Mouse (Mus musculus) heart, embryonic 15.5 days (tissue): ENCODE results near the gene Il4i1. TPM values are rescaled to one million over a fixed set of nuclear protein-coding genes. Genes with fewer than 3 reads are reported as not detected.

Experiments
- ATAC-seq: fragments of 200-750 bp; cut with Nextera tagmentation; replicated peaks from 2 replicates; pipeline ENCODE4 v1.8.0; 2017; ENCODE audit warnings: low read depth, moderate TSS enrichment; ENCODE audit not compliant: insufficient number of reproducible peaks, insufficient read depth, low FRiP score
- H3K27ac ChIP-seq: fragments of 300-500 bp; sonication (generic); 2 replicates; pipeline ENCODE4 v1.5.1; 2015; ENCODE audit warnings: mild to moderate bottlenecking, inconsistent platforms
- H3K27me3 ChIP-seq: fragments of 300-500 bp; sonication (generic); 2 replicates; pipeline ENCODE4 v1.6.1; 2015; ENCODE audit warnings: inconsistent platforms
- H3K36me3 ChIP-seq: fragments of 300-500 bp; sonication (generic); 2 replicates; pipeline ENCODE4 v1.6.1; 2015; ENCODE audit warnings: mild to moderate bottlenecking, inconsistent platforms
- H3K4me1 ChIP-seq: fragments of 300-500 bp; sonication (generic); replicated peaks from 2 replicates; pipeline ENCODE4 v1.6.1; 2015; ENCODE audit warnings: inconsistent platforms
- H3K4me2 ChIP-seq: fragments of 300-500 bp; sonication (generic); 2 replicates; pipeline ENCODE4 v1.6.1; 2015; ENCODE audit warnings: inconsistent platforms, mild to moderate bottlenecking, moderate library complexity
- H3K4me3 ChIP-seq: fragments of 300-500 bp; sonication (generic); 2 replicates; pipeline ENCODE4 v1.5.1; 2015; ENCODE audit warnings: mild to moderate bottlenecking, inconsistent platforms
- H3K9ac ChIP-seq: fragments of 300-500 bp; sonication (generic); 2 replicates; pipeline ENCODE4 v1.6.1; 2015; ENCODE audit warnings: mild to moderate bottlenecking, inconsistent platforms
- H3K9me3 ChIP-seq: fragments of 300-500 bp; sonication (generic); replicated peaks from 2 replicates; pipeline ENCODE4 v1.6.1; 2016; ENCODE audit warnings: inconsistent platforms
- WGBS: fragments of 180-500 bp; shearing (Covaris S2); methylation state at CpG from one replicate; pipeline ENCODE4 v1.1.7; 2015; ENCODE audit warnings: mixed read lengths; 5-methylcytosine and 5-hydroxymethylcytosine counted together
- polyA plus RNA-seq: library from polyadenylated mRNA; unstranded; fragments of >200 nt; fragmentation: Nextera tagmentation; extraction: Ambion mirVana; gene quantifications from 2 replicates; pipeline ENCODE4 v1.2.1, GENCODE M21; 2015

Gene Il4i1
- polyA plus RNA-seq, 1 experiment from 2014 or later: 1.1 TPM

GRCm38 (mm10) chr7:44857905-44858304 lies 41.7 kb downstream of the Il4i1 start:
- peaks cover 65% of the 10 kb centered on the region for H3K4me1 ChIP-seq
- H3K9ac ChIP-seq: peak overlapping the region; percentile 88
- no peaks in the 10 kb centered on the region for H3K9me3 ChIP-seq
- no peaks in the 10 kb centered on the region for H3K27me3 ChIP-seq
- H3K4me3 ChIP-seq: peak overlapping the region; percentile 86
- peak overlapping the region; percentile 93 for H3K27ac ChIP-seq
- no peak for ATAC-seq
- H3K36me3 ChIP-seq: peaks cover 14% of the 10 kb centered on the region
- WGBS: 24% methylated on average over 8 of the region's 8 CpGs
- peak overlapping the region; percentile 95 for H3K4me2 ChIP-seq

GRCm38 (mm10) chr7:44859896-44860295 lies 43.7 kb downstream of the Il4i1 start:
- ATAC-seq: no peak
- Histone ChIP-seq H3K27ac (no peak overlapping the region), H3K27me3 (no peaks in the 10 kb centered on the region), H3K9ac (no peak overlapping the region), H3K4me2 (no peak overlapping the region), H3K4me1 (peaks cover 66% of the 10 kb centered on the region), H3K9me3 (no peaks in the 10 kb centered on the region), H3K36me3 (peaks cover 32% of the 10 kb centered on the region), H3K4me3 (no peak overlapping the region)
- 92% methylated on average over 11 of the region's 11 CpGs for WGBS

- H3K4me1 ChIP-seq: peaks cover 66% of the 10 kb centered on the region
Measured at GRCm38 (mm10) chr7:44860576-44861428, 44.6 kb downstream of the Il4i1 start.

GRCm38 (mm10) chr7:44861429-44861816 lies 45.2 kb downstream of the Il4i1 start:
- ATAC-seq: no peak
- 82% methylated on average over 14 of the region's 14 CpGs for WGBS
- peak overlapping the region; percentile 13; the same call in 1 of the 2 replicates for H3K27ac ChIP-seq
- H3K4me1 ChIP-seq: peaks cover 66% of the 10 kb centered on the region
- H3K9me3 ChIP-seq: no peaks in the 10 kb centered on the region
- no peak overlapping the region for H3K4me3 ChIP-seq
- H3K36me3 ChIP-seq: peaks cover 35% of the 10 kb centered on the region
- no peaks in the 10 kb centered on the region for H3K27me3 ChIP-seq
- H3K4me2 ChIP-seq: no peak overlapping the region
- H3K9ac ChIP-seq: no peak overlapping the region

More at GRCm38 (mm10) chr7:44860576-44861428, 44.6 kb downstream of the Il4i1 start:
- Histone ChIP-seq H3K9me3 (no peaks in the 10 kb centered on the region), H3K9ac (no peak overlapping the region), H3K27ac (peak overlapping the region; percentile 13; the same call in 1 of the 2 replicates), H3K4me3 (no peak overlapping the region), H3K36me3 (peaks cover 35% of the 10 kb centered on the region), H3K4me2 (no peak overlapping the region), H3K27me3 (no peaks in the 10 kb centered on the region)
- ATAC-seq: no peak; the same call in 1 of the 2 replicates
- WGBS: 55% methylated on average over 22 of the region's 22 CpGs

GRCm38 (mm10) chr7:44862434-44862833 lies 46.2 kb downstream of the Il4i1 start:
- Histone ChIP-seq H3K4me1 (peaks cover 72% of the 10 kb centered on the region), H3K4me2 (no peak overlapping the region), H3K9me3 (no peaks in the 10 kb centered on the region), H3K4me3 (no peak overlapping the region), H3K27me3 (no peaks in the 10 kb centered on the region), H3K9ac (no peak overlapping the region), H3K27ac (no peak overlapping the region), H3K36me3 (peaks cover 35% of the 10 kb centered on the region)
- 79% methylated on average over 8 of the region's 8 CpGs for WGBS
- ATAC-seq: no peak

GRCm38 (mm10) chr7:44863210-44863609 lies 47.0 kb downstream of the Il4i1 start:
- Histone ChIP-seq H3K36me3 (peaks cover 35% of the 10 kb centered on the region), H3K27ac (no peak overlapping the region), H3K4me3 (no peak overlapping the region), H3K9me3 (no peaks in the 10 kb centered on the region), H3K4me1 (peaks cover 72% of the 10 kb centered on the region), H3K4me2 (no peak overlapping the region), H3K27me3 (no peaks in the 10 kb centered on the region), H3K9ac (no peak overlapping the region)
- no peak for ATAC-seq
- 83% methylated on average over 14 of the region's 14 CpGs for WGBS

- peak overlapping the region; percentile 100 for H3K27ac ChIP-seq
- H3K4me2 ChIP-seq: no peak overlapping the region
- H3K9ac ChIP-seq: no peak overlapping the region
- WGBS: 82% methylated on average over 11 of the region's 11 CpGs
- no peak for ATAC-seq
- no peak overlapping the region for H3K4me3 ChIP-seq
- H3K9me3 ChIP-seq: no peaks in the 10 kb centered on the region
- peaks cover 73% of the 10 kb centered on the region for H3K4me1 ChIP-seq
- peaks cover 35% of the 10 kb centered on the region for H3K36me3 ChIP-seq
- no peaks in the 10 kb centered on the region for H3K27me3 ChIP-seq
Measured at GRCm38 (mm10) chr7:44863982-44864494, 47.9 kb downstream of the Il4i1 start.

GRCm38 (mm10) chr7:44864595-44865542 lies 48.7 kb downstream of the Il4i1 start:
- peaks cover 35% of the 10 kb centered on the region for H3K36me3 ChIP-seq
- 0 out of 2 replicates have a peak overlapping the region, but pooled peaks have one; percentile 0 for H3K4me3 ChIP-seq
- H3K9ac ChIP-seq: peak overlapping the region; percentile 27
- peaks cover 70% of the 10 kb centered on the region for H3K4me1 ChIP-seq
- no peak for ATAC-seq
- H3K4me2 ChIP-seq: peak overlapping the region; percentile 87
- H3K27ac ChIP-seq: peak overlapping the region; percentile 100
- H3K9me3 ChIP-seq: no peaks in the 10 kb centered on the region
- WGBS: 65% methylated on average over 24 of the region's 24 CpGs
- H3K27me3 ChIP-seq: no peaks in the 10 kb centered on the region

- 28% methylated on average over 15 of the region's 15 CpGs for WGBS
- H3K27me3 ChIP-seq: no peaks in the 10 kb centered on the region
- H3K36me3 ChIP-seq: peaks cover 35% of the 10 kb centered on the region
- H3K9ac ChIP-seq: peak overlapping the region; percentile 34
- ATAC-seq: peak; percentile 21
- no peaks in the 10 kb centered on the region for H3K9me3 ChIP-seq
- H3K4me3 ChIP-seq: peak overlapping the region; percentile 97
- H3K27ac ChIP-seq: peak overlapping the region; percentile 100
- peaks cover 67% of the 10 kb centered on the region for H3K4me1 ChIP-seq
- H3K4me2 ChIP-seq: peak overlapping the region; percentile 87
Measured at GRCm38 (mm10) chr7:44866276-44867009, 50.3 kb downstream of the Il4i1 start.

GRCm38 (mm10) chr7:44867010-44867702 lies 51.0 kb downstream of the Il4i1 start:
- peak overlapping the region; percentile 97 for H3K4me3 ChIP-seq
- peak overlapping the region; percentile 43 for H3K9ac ChIP-seq
- 62% methylated on average over 19 of the region's 19 CpGs for WGBS
- no peaks in the 10 kb centered on the region for H3K9me3 ChIP-seq
- ATAC-seq: no peak
- no peaks in the 10 kb centered on the region for H3K27me3 ChIP-seq
- H3K27ac ChIP-seq: peak overlapping the region; percentile 100
- peak overlapping the region; percentile 87 for H3K4me2 ChIP-seq
- peaks cover 65% of the 10 kb centered on the region for H3K4me1 ChIP-seq
- peaks cover 31% of the 10 kb centered on the region for H3K36me3 ChIP-seq
